Mouse (Mus musculus) myocyte (in vitro differentiated cells): ENCODE results near the gene Ppwd1.

Experiments used
- E2F4 ChIP-seq: IDR thresholded peaks from one replicate; pipeline ENCODE4 v1.6.1; 2011; ENCODE audit warnings: mild to moderate bottlenecking, control low read depth, moderate library complexity; ENCODE audit not compliant: insufficient read depth
- MAX ChIP-seq: IDR thresholded peaks from one replicate; pipeline ENCODE4 v1.6.1; 2011; ENCODE audit warnings: low read depth, mild to moderate bottlenecking, control low read depth
- MYOD1 ChIP-seq, 3 experiments: IDR thresholded peaks; one replicate each; pipeline ENCODE4 v1.6.1; 2011; ENCODE audit warnings: control low read depth in 2 of 3, low read depth in 2 of 3, mild to moderate bottlenecking in 2 of 3, moderate library complexity in 1 of 3; ENCODE audit not compliant: insufficient read length in 2 of 3, control insufficient read depth in 1 of 3
- POLR2A ChIP-seq: IDR thresholded peaks from one replicate; pipeline ENCODE4 v1.6.1; 2011; ENCODE audit warnings: low read depth, mild to moderate bottlenecking, control low read depth, moderate library complexity; ENCODE audit not compliant: insufficient read length
- POLR2AphosphoS2 ChIP-seq: IDR thresholded peaks from one replicate; pipeline ENCODE4 v1.6.1; 2011; ENCODE audit warnings: low read depth, control low read depth; ENCODE audit not compliant: insufficient read length

DNA sequence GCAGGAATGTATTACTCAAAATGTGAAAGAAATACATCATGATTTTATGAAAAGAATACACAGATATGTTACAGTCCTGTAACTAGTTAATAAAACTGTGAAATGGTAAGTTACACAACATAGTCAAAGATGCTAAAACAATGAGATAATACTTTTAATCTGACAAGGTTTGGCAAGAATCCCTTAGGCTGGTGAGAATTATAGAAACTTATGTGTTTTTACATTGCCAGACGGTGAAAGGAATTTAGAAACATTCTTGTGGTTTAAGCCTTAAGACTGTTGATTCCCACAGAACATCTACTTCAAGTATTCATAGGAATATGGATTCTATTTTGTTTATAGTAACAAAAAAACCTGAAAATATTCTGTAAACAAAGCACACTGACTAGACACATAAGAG, 73.0 kb downstream of the Ppwd1 start:
- no peak for TF ChIP-seq POLR2A
- no peak for TF ChIP-seq MYOD1 (IDR thresholded peaks at IDR 0.05; ENCODE audit: control insufficient read depth in 1 of 3, insufficient read length in 2 of 3, low read depth in 2 of 3)
- TF ChIP-seq E2F4: no peak
- no peak for TF ChIP-seq MAX
- no peak for TF ChIP-seq POLR2AphosphoS2
